Comparison of ENCODE assay signal across 23 mouse cellular contexts in genomic region chr7:100906029-100906789, GRCm38 (mm10).
"Had no signal": no experiment of that assay in that cellular context is flagged by ENCODE, and none has a peak within 500 bp of the region (broad histone marks: within the 10 kb centered on the region; RNA-seq: fewer than 3 reads in every experiment).

No protein-coding gene starts in this region.

- H3K36me3 ChIP-seq: midbrain, embryonic 12.5 days; midbrain, embryonic 15.5 days; neural tube, embryonic 12.5 days; neural tube, embryonic 15.5 days had no signal

- H3K9ac ChIP-seq: limb, embryonic 12.5 days; limb, embryonic 15.5 days; liver, embryonic 14.5 days; liver, postnatal 0 days; midbrain, embryonic 12.5 days; midbrain, embryonic 15.5 days; neural tube, embryonic 12.5 days; neural tube, embryonic 15.5 days; stomach, embryonic 15.5 days had no signal

- H3K27me3 ChIP-seq: limb, embryonic 12.5 days; limb, embryonic 15.5 days; midbrain, embryonic 12.5 days; midbrain, embryonic 15.5 days; neural tube, embryonic 12.5 days; neural tube, embryonic 15.5 days; stomach, embryonic 15.5 days had no signal

- H3K4me2 ChIP-seq: limb, embryonic 12.5 days; limb, embryonic 15.5 days; liver, embryonic 11.5 days; midbrain, embryonic 12.5 days; midbrain, embryonic 15.5 days; neural tube, embryonic 12.5 days; neural tube, embryonic 15.5 days; stomach, embryonic 15.5 days had no signal

- H3K27ac ChIP-seq: kidney, postnatal 0 days; limb, embryonic 12.5 days; limb, embryonic 15.5 days; liver, embryonic 14.5 days; macrophage; midbrain, embryonic 12.5 days; midbrain, embryonic 15.5 days; neural tube, embryonic 12.5 days; neural tube, embryonic 15.5 days; stomach, embryonic 15.5 days had no signal

- H3K4me3 ChIP-seq: limb, embryonic 12.5 days; limb, embryonic 15.5 days; midbrain, embryonic 12.5 days; midbrain, embryonic 15.5 days; neural tube, embryonic 12.5 days; neural tube, embryonic 15.5 days; stomach, embryonic 15.5 days had no signal

- ATAC-seq: intestine, embryonic 16.5 days; liver, postnatal 0 days; midbrain, embryonic 15.5 days had no signal

- DNase-seq: kidney, adult 18-20 months; kidney, adult 9 months; kidney, postnatal 36 days; layer of hippocampus, postnatal 36 days; left cerebral cortex, postnatal 4 days; liver, postnatal 0 days; right cerebral cortex, adult 18-20 months; right cerebral cortex, postnatal 14 days; right cerebral cortex, postnatal 4 days; thymus, adult 18-20 months; thymus, postnatal 36 days had no signal

- H3K9me3 ChIP-seq: limb, embryonic 12.5 days; limb, embryonic 15.5 days; midbrain, embryonic 12.5 days; midbrain, embryonic 15.5 days; neural tube, embryonic 12.5 days; neural tube, embryonic 15.5 days; stomach, embryonic 15.5 days had no signal
